Mouse (Mus musculus) forebrain, embryonic 15.5 days (tissue): ENCODE measurements at regions not wholly inside any gene's neighbourhood (a gene's known extent, or its start where the extent isn't known, plus 50 kb on each side); places are given as distances from the start of the nearest gene placed in this dataset.

ENCODE experiments used
- ATAC-seq: fragments of 200-750 bp; cut with Nextera tagmentation; replicated peaks from 2 replicates; pipeline ENCODE4 v1.8.0; 2017; ENCODE audit warnings: mild to moderate bottlenecking, moderate TSS enrichment, moderate library complexity
- H3K27ac ChIP-seq: fragments of 300-500 bp; sonication (generic); replicated peaks from 2 replicates; pipeline ENCODE4 v1.5.1; 2015; ENCODE audit warnings: mild to moderate bottlenecking, inconsistent platforms
- H3K27me3 ChIP-seq: fragments of 300-500 bp; sonication (generic); 2 replicates; pipeline ENCODE4 v1.6.1; 2015; ENCODE audit warnings: inconsistent platforms
- H3K36me3 ChIP-seq: fragments of 300-500 bp; sonication (generic); 2 replicates; pipeline ENCODE4 v1.6.1; 2015; ENCODE audit warnings: mild to moderate bottlenecking, inconsistent platforms
- H3K4me1 ChIP-seq: fragments of 300-500 bp; sonication (generic); 2 replicates; pipeline ENCODE4 v1.6.1; 2015; ENCODE audit warnings: inconsistent platforms
- H3K4me2 ChIP-seq: fragments of 300-500 bp; sonication (generic); replicated peaks from 2 replicates; pipeline ENCODE4 v1.6.1; 2015; ENCODE audit warnings: mild to moderate bottlenecking, inconsistent platforms
- H3K4me3 ChIP-seq: fragments of 300-500 bp; sonication (generic); 2 replicates; pipeline ENCODE4 v1.5.1; 2015; ENCODE audit warnings: mild to moderate bottlenecking, inconsistent platforms
- H3K9ac ChIP-seq: fragments of 300-500 bp; sonication (generic); replicated peaks from 2 replicates; pipeline ENCODE4 v1.6.1; 2015; ENCODE audit warnings: mild to moderate bottlenecking, inconsistent platforms
- H3K9me3 ChIP-seq: fragments of 300-500 bp; sonication (generic); 2 replicates; pipeline ENCODE4 v1.6.1; 2016; ENCODE audit warnings: inconsistent platforms
- WGBS: fragments of 180-500 bp; shearing (Covaris S2); methylation state at CpG from one replicate; pipeline ENCODE4 v1.1.7; 2015; ENCODE audit warnings: mixed read lengths; 5-methylcytosine and 5-hydroxymethylcytosine counted together

GRCm38 (mm10) chr9:93777784-93778402 lies 760.0 kb downstream of the 1190002N15Rik start:
- H3K27me3 ChIP-seq = no peaks in the 10 kb centered on the region
- peak; percentile 91 for ATAC-seq
- 65% methylated on average over 2 of the region's 2 CpGs for WGBS
- no peaks in the 10 kb centered on the region for H3K9me3 ChIP-seq
- no peak overlapping the region for H3K4me3 ChIP-seq
- H3K36me3 ChIP-seq = no peaks in the 10 kb centered on the region
- no peak overlapping the region for H3K9ac ChIP-seq
- no peaks in the 10 kb centered on the region for H3K4me1 ChIP-seq
- H3K27ac ChIP-seq = no peak overlapping the region
- no peak overlapping the region for H3K4me2 ChIP-seq
